Mouse (Mus musculus) telencephalon, adult 2 months (tissue): ENCODE measurements around the gene Zfp13.
"Not testable (repeated sequence)": the region's sequence is repeated elsewhere in the genome, so short reads cannot be mapped to it uniquely, and the experiment has no call there.

ENCODE experiments used
- DNase-seq: peaks from one replicate; pipeline ENCODE4 v3.0.0-alpha.2; 2011; ENCODE audit warnings: low read depth, low spot score

Gene Zfp13

DNA sequence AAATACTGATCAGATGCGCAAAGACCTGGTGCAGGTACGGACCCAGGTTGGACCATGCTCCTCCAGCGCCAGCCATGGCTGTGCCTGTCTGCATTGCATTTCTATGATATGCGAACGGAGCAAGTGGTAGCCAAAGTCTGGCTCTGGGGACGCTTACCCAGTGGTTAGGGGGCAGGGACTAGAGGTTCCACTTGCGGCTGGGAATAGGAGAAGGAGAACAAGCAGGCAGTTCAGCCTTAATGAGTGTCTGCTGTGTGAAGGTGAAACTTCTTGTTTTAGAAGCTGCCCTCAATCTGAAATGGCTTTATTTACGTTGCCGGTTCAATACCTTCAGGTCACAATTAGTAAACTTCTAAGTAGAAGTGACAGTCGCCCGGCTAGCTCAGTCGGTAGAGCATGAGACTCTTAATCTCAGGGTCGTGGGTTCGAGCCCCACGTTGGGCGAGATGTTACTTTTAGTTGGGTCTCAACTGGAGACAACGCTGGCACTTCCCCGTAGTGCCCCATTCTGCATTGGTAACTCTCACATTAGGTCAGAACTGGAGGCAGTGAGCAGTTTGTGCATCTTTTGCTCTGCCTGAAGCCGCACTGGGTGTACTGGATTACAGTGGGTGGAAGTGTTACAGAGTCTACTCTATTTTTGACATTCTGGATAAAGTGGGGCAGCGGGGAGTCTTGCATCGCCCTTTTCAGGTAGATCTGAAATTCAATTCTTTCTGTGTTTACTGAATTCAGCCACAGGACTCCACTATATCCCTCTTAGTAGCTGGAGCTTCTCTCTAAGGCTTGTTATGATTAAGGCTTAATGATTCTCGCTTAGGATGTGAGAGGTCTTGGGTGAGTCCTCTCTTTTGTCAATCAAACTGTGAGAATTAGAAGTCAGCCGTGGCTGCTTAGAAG is 65.4 kb downstream of the Zfp13 start:
- not testable (repeated sequence) for DNase-seq

DNA sequence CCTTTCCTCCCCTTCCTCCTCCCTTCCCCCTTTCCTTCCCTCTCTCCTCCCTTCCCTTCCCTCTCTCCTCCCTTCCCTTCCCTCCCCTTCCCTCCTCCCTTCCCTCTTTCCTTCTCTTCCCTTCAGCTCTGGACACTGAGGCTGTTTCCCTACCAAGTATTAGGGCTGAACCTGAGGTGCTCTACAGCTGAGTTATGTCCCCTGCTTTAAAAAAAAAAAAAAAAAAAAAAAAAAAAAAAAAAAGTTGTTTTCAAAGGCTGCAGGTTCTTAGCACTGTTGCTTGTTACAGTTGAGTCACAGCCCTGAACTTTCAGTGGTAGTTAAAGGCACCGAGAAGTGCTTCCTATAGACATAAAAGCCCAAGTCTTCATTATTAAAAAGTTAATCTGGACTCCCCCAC is 67.9 kb downstream of the Zfp13 start:
- not testable (repeated sequence) for DNase-seq
